Mouse (Mus musculus) layer of hippocampus, adult 9-10 months (tissue): ENCODE data around the gene Ascc2.

Experiments used
- DNase-seq: peaks from one replicate; pipeline ENCODE4 v3.0.0; 2022; ENCODE audit warnings: low spot score

The Ascc2 gene

GRCm38 (mm10) chr11:4720900-4721580 is 83.5 kb downstream of the Ascc2 start:
- DNase-seq = no peak

DNA sequence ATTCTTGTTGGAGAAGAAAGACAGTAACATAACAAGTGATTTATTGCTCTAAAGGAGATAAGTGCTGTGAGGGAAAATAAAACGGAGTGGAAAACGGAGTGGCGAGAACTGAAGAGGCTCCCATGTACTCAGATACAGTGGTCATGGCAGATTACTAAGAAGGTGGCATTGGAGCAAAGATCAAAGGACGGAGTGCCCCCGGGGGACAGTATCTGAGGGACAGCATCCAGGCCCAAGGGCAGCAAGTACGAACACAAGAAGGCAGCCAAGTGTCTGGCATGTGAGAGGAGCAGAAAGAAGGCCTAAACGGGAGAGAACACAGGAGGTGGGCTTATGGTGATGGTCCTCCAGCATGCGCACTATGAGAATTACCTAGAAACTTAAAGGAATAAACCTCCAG is 84.2 kb downstream of the Ascc2 start:
- DNase-seq = no peak

DNA sequence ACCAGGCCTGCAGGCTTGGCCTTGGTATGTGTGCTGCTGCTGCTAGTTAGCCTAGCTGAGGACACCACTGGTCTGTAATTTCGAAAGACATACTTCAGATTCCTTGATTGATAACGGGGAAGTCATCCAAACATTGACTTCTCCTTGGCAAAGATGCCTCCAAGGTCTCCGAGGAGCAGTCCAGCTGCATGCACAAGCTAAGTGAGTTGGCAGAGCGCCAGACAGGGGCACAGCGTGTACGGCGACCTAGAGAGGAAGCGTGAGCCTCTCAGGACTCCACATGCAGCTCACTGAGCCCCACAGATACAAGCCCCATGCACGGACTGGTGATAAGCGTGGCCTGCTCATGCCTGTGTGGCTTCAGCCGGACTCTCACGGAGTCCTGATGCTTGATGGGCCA is 92.1 kb downstream of the Ascc2 start:
- no peak for DNase-seq

GRCm38 (mm10) chr11:4730096-4730495 is 92.5 kb downstream of the Ascc2 start:
- DNase-seq = no peak

GRCm38 (mm10) chr11:4730913-4731312 is 93.4 kb downstream of the Ascc2 start:
- no peak for DNase-seq

DNA sequence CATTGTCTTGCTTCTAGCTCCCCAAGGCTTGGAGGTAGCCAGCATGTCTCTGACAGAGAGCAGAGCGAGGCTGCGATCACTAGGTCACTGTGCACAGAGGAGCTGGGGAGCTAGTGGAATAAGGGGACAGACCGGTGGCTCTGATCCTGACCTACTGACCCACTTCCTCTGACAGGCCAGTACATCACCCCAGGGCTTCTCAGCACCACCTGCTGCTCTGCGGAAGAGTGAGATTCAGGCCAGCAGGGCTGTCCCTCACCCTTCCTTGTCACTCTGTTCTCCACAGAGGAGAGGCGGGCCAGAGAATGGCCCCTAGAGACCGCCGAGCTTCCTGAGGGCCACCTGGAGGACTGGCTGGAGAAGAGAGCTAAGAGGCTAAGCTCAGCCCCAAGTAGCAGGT is 94.2 kb downstream of the Ascc2 start:
- DNase-seq = no peak

DNA sequence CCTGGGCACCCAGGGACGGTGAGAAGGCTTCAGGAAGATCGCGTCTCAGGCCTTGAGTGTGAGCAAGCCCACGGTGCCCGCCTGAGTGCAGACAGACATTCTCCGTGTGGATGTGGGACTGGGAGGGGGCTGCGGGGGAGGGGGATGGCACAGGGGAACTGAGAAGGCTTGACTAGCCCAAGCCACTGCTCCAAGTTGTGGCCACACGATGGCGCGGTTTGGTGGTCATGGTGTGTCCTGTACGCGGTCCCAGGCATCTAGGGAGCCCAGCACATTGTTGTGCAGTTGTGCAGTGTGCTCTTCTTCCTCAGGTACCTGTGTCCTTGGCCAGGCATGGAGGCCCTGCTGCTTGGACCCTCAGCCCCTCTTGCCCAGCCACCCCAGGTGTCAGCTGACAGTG is 96.6 kb downstream of the Ascc2 start:
- no peak for DNase-seq
